Mouse (Mus musculus) MEL (cell line): ENCODE results near the gene Pik3cg.

ENCODE experiments used
- BHLHE40 ChIP-seq: IDR thresholded peaks from 2 replicates; pipeline ENCODE4 v1.6.1; 2012; ENCODE audit warnings: low read depth, mild to moderate bottlenecking, inconsistent platforms, low read length, improper control_type of control experiment, borderline replicate concordance
- CTCF ChIP-seq, 3 experiments: IDR thresholded peaks in 2 of 3; conservative IDR thresholded peaks in 1 of 3; 2 replicates each; pipeline ENCODE4 v1.5.1; 2011 to 2012; ENCODE audit warnings: low read length in 3 of 3, low read depth in 2 of 3, mild to moderate bottlenecking in 2 of 3, improper control_type of control experiment in 1 of 3, inconsistent platforms in 1 of 3, mixed read lengths in 1 of 3, moderate library complexity in 1 of 3; ENCODE audit not compliant: control insufficient read depth in 1 of 3, insufficient read depth in 1 of 3, poor library complexity in 1 of 3, severe bottlenecking in 1 of 3
- GATA1 ChIP-seq: IDR thresholded peaks from 2 replicates; pipeline ENCODE4 v1.6.1; 2011; ENCODE audit warnings: low read depth, low read length, improper control_type of control experiment
- HCFC1 ChIP-seq: IDR thresholded peaks from 2 replicates; pipeline ENCODE4 v1.6.1; 2012; ENCODE audit warnings: low read depth, mild to moderate bottlenecking, inconsistent platforms, low read length, improper control_type of control experiment, moderate library complexity
- JUND ChIP-seq: IDR thresholded peaks from 2 replicates; pipeline ENCODE4 v1.6.1; 2011; ENCODE audit warnings: low read depth, mild to moderate bottlenecking, improper control_type of control experiment, low read length
- KAT2A ChIP-seq: conservative IDR thresholded peaks from 2 replicates; pipeline ENCODE4 v1.6.1; 2012; ENCODE audit warnings: low read depth, low read length, improper control_type of control experiment, inconsistent platforms
- POLR2A ChIP-seq, 2 experiments: IDR thresholded peaks; 2 replicates each; pipeline ENCODE4 v1.6.1; 2011 to 2012; ENCODE audit warnings: low read length in 2 of 2, mild to moderate bottlenecking in 2 of 2, control low read depth in 1 of 2, improper control_type of control experiment in 1 of 2, low read depth in 1 of 2, moderate library complexity in 1 of 2; ENCODE audit not compliant: control insufficient read depth in 1 of 2, insufficient read depth in 1 of 2, poor library complexity in 1 of 2
- POLR2AphosphoS5 ChIP-seq: IDR thresholded peaks from 2 replicates; pipeline ENCODE4 v1.6.1; 2012; ENCODE audit warnings: low read depth, borderline replicate concordance, mild to moderate bottlenecking, inconsistent platforms, low read length, moderate library complexity, mixed read lengths
- RAD21 ChIP-seq: IDR thresholded peaks from 2 replicates; pipeline ENCODE4 v1.6.1; 2011; ENCODE audit warnings: mild to moderate bottlenecking, low read depth, low read length, improper control_type of control experiment
- SIN3A ChIP-seq: IDR thresholded peaks from 2 replicates; pipeline ENCODE4 v1.6.1; 2012; ENCODE audit warnings: low read length, improper control_type of control experiment, inconsistent platforms
- TBP ChIP-seq: IDR thresholded peaks from 2 replicates; pipeline ENCODE4 v1.8.0; 2011; ENCODE audit warnings: low read depth, low read length, improper control_type of control experiment
- TCF12 ChIP-seq: IDR thresholded peaks from 2 replicates; pipeline ENCODE4 v1.6.1; 2014; ENCODE audit warnings: low read depth, mild to moderate bottlenecking, inconsistent platforms, low read length, improper control_type of control experiment, moderate library complexity
- USF1 ChIP-seq: IDR thresholded peaks from 2 replicates; pipeline ENCODE4 v1.6.1; 2014; ENCODE audit warnings: low read depth, mild to moderate bottlenecking, inconsistent platforms, low read length, improper control_type of control experiment, moderate library complexity
- ZKSCAN1 ChIP-seq: IDR thresholded peaks from 2 replicates; pipeline ENCODE4 v1.6.1; 2012; ENCODE audit warnings: low read depth, mild to moderate bottlenecking, inconsistent platforms, low read length, improper control_type of control experiment, moderate library complexity

- TF ChIP-seq RAD21 (no peak), JUND (no peak), CTCF (IDR thresholded peaks at IDR 0.05 in 2 of 3, conservative IDR thresholded peaks at IDR 0.05 in 1 of 3; ENCODE audit: control insufficient read depth in 1 of 3, insufficient read depth in 1 of 3, low read depth in 2 of 3, low read length in 3 of 3, poor library complexity in 1 of 3, severe bottlenecking in 1 of 3) (no peak), SIN3A (no peak), BHLHE40 (no peak), POLR2AphosphoS5 (no peak), HCFC1 (no peak), USF1 (no peak), TCF12 (no peak), ZKSCAN1 (no peak), KAT2A (no peak), GATA1 (no peak), POLR2A (IDR thresholded peaks at IDR 0.05; ENCODE audit: control insufficient read depth in 1 of 2, insufficient read depth in 1 of 2, low read depth in 1 of 2, low read length in 2 of 2, poor library complexity in 1 of 2) (no peak), TBP (no peak)
These were observed 28.0 kb upstream of the Pik3cg start for GRCm38 (mm10) chr12:32236450-32236849.
